Mouse (Mus musculus) embryonic fibroblast, embryonic 13.5 days (primary cell): Measurements from ENCODE around the gene Lin37.

Experiments used
- CTCF ChIP-seq: IDR thresholded peaks from 2 replicates; pipeline ENCODE4 v1.5.1; 2011; ENCODE audit warnings: mild to moderate bottlenecking, control low read depth, low read length, moderate library complexity, borderline replicate concordance; ENCODE audit not compliant: insufficient read depth
- POLR2A ChIP-seq: IDR thresholded peaks from 2 replicates; pipeline ENCODE4 v1.6.1; 2011; ENCODE audit warnings: low read depth, mild to moderate bottlenecking, control low read depth, low read length, moderate library complexity

DNA sequence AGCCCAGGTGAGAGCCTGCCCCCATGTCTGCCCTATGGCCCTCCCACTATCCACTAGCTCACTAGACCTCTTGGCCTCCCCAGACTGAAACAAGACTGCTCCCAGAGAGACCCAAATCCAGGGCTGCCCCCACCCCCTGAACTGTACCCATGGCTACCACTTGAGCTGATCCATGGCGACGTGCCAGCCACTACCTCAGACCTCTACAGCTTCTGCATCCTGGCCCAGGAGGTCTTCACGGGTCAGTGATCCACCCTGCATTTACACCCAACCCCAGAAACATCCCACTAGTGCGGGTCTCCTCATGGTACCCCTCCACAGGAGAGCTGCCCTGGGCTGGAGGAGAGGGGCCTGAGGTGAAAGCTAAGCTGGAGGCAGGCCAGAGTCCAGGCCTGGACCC, 39.2 kb downstream of the Lin37 start:
- TF ChIP-seq CTCF = no peak
- no peak for TF ChIP-seq POLR2A
